Mouse (Mus musculus) liver, adult (tissue): Measurements from ENCODE around the gene Fosb.

ENCODE experiments used
- GATA4 ChIP-seq: IDR thresholded peaks from 2 replicates; pipeline ENCODE4 v1.6.1; 2014; ENCODE audit warnings: mild to moderate bottlenecking, low read length; ENCODE audit not compliant: insufficient replicate concordance

The Fosb gene

GRCm38 (mm10) chr7:19304501-19305412, 5.1 kb downstream of the Fosb start:
- no peak for TF ChIP-seq GATA4

DNA sequence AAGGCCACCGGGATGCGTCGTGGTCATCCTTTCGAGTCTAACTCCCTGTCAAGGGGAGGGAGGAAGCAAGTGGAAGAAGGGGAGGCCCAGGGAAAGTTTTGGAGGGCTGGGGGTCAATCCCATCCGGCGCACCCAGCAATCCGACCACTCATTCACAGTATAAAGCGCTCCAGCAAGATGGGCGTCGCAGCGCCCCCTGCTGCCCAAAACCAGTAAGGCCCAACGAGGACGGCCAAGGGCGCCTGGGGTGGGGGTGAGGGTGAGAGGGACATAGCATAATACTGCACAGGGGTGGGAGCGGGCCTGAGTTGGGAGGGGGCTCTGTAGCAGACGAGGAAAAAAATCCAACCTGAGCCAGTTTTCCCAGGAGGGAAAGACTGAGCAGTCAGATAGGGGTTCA, 6.1 kb downstream of the Fosb start:
- TF ChIP-seq GATA4 = no peak

- no peak for TF ChIP-seq GATA4
Measured at GRCm38 (mm10) chr7:19303046-19303305, 6.9 kb downstream of the Fosb start.

DNA sequence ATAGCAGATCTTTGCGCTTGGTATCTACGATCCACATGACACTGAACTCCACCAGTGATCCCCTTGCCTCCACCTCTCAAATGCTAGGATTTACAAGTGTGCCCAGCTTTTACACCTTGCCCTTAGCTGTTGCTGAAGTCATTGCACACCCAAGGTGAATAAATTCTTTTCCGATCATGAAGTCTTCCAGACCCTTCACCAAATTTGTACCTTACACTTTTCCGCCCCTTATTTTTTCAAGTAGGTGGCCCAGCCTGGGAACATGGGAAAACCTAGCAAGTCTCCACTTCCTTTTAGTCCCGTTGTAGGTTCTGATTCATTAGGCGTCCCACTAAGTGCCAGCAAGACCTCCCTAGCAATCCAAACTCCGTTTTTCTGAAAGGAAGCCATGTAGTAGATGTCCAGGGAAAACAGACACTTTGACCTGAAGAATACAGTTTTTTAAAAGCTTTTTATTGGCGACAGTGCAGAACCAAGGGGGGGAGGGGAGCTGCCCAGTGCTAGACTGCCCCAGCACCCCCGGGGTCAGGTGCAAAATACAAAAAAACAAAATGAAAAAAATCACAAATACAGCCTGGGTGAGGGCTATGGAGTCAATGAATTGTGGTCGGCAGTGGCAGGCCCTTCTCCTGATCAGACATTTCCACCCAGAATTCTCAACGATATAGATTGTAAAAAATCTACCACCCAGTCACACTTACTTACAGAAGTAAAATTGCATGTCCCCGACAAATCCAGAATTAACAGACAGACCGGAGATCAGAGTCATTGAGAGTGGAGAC, 7.4 kb downstream of the Fosb start:
- no peak for TF ChIP-seq GATA4

DNA sequence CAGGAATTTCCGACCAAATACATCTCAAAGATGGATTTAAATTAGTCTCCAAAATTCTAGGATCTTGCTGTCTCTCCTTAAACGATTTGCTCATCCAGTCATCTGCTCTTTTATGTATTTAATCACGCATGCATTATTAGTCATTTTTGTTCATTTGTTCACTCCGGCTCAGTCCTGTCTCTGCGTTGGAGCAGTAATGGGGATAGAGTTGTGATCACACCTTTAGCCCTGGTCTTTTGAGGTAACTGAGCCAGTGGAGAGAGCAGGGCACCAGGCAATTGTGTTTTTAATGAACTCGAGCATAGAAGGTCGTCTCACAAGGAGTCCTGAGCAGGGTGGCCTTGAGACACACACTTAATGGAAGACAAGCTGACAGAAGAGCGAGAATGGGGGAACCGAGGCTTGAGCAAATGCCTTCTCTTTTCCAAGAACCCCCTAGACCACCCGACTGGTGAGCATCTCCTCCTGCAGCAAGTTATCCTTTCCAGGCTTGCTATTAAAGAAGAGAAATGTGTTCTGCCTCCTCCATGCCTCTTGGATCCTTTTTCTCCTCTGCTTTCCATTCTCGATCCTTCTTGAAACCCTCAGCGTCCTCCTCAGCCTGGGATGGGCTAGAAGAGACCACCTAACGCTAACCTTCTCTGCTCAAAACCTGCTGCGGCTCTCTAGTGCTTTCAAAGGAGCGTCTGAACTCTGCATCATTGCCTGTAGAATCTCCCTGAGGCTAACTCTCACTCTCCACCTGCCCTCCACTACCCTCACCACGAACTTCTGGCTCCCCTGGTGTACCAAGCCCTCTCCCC, 8.2 kb downstream of the Fosb start:
- no peak for TF ChIP-seq GATA4

DNA sequence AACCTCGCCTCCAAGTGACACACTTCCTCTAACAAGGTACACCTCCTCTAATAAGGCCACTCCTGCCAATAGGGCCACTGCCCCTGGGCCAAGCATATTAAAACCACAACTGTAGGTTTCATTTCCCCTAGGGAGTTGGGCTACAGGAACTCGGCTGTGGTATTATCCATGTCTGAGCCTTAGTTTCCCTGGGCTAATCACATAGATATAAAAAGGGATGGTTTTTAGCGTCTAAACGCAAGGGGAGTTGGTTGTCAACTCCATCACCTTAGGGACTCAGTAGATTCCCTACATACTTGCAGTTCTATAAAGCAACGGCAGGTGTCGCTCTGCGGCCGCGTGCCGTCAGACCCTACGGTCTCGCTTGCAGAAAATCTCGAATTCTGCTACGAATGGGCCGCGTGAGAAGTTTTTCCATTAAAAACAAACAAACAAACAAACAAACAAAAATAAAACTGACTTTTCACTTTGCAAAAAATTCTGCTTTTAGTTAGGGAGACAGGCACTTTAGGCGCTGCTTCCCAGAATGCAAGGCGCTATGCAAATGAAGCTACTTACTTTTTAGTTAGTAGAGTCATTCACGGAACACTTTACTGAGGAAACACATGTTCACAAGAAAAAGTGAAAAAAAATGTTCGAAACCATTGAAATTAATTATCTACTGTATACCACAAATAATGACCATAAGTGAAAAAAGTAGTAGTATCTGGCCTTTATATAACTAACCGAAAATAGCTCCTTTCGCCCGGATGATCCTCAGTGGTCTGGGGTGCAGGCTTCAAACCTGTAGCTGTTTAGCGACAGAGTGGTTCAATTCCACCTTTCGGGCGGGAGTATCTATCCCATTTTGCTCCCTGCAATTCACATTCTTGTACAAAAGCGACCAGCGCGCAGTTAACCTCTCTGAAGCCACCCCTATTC, 9.1 kb downstream of the Fosb start:
- no peak for TF ChIP-seq GATA4

- TF ChIP-seq GATA4 = no peak
Measured at GRCm38 (mm10) chr7:19299194-19299593, 10.7 kb downstream of the Fosb start.

- TF ChIP-seq GATA4 = no peak
Measured at GRCm38 (mm10) chr7:19297794-19298193, 12.1 kb downstream of the Fosb start.

DNA sequence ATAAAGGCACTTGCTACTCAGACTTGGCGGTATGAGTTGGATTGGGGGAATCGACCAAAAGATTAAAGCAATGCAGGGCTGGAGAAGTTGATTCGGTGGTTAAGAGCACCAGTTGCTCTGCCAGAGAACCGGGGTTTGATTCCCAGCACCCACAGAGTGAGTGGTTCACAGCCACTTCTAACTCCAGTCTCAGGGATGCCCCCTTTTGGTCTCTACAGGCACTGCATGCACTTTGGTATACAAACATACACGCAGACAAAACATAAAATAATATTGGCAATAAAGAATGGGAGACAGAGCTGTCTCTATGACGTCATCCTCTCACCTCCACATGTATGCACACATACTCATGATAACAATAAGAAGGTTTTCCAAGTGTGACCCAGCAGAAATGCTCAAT, 12.8 kb downstream of the Fosb start:
- TF ChIP-seq GATA4 = no peak

DNA sequence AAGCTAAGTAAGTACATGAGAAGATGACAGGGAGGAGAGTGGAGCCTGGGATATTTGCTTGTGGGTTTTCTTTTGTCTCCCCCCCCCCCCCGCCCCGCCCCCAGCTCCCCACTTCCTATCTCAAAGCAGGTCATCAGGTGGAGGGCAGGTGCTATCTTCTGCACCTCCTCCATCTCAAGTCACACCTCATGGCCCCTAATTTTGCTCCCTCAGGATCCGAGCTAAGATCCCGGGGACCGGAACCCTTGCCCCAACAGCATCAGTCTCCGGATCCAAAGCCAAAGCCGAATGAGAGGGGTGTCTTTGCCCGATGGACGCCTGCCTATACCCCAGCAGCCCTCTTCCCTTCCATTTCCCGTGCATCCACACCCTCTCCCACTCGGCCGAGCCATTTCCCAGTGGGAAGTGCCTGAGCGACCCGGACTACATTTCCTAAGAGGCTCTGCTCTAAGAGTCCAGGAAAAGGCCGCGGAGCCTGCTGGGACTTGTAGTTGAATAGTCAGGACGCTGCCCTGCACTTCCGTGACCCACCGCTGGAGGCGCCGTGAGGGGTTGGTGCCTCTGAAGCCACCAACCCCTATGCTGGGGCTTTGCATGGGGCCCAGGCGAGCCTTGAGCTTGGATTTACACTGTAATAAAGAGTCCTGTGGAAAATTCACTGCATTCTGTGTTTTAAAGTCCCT, 14.2 kb downstream of the Fosb start:
- TF ChIP-seq GATA4 = no peak

DNA sequence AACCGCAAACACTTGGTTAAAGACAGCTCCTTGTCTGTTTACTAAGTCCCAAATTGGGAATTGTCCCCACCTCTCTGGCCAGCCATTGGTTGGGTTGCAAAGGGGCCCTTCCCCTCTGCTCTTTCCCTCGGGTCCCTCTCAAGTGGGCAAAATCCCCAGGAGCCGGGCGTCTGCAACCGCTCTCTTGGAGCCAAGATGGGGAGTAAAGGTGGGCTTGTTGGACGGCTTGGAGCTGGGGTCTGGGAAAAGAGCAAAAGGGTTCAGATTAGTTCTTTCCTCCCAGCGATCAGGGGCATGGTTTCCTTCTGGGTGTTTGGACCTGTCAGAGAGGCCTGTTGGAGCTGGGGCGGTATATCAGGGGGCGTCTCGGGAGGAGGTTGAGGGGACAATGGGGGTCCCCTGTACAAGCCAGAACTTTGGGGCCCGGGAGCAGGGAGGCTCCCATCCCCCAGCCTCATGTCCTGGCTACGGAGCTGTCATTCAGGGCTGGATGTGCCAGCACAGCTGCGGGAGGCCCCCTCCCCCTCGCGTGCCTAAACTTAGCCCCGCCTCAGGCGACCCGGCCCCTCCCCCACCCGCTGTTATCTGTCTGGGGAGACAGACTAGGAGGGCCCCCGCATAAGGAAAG, 18.8 kb downstream of the Fosb start:
- TF ChIP-seq GATA4 = no peak

DNA sequence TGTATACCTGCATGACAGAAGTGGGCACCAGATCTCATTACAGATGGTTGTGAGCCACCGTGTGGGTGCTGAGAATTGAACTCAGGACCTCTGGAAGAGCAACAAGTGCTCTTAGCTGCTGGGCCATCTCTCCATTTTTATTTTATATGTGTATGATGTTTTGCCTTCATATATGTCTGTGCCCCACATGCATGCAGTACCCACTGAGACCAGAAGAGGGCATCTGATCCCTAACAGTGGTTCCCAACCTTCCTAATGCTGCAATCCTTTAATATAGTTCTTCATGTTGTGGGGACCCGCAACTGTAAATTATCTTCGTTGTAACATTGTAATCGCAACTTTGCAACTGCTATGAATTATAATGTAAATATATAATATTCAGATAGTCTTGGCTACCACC, 25.1 kb downstream of the Fosb start:
- no peak for TF ChIP-seq GATA4

- no peak for TF ChIP-seq GATA4
Measured at GRCm38 (mm10) chr7:19283406-19283804, 26.4 kb downstream of the Fosb start.

GRCm38 (mm10) chr7:19282791-19283405, 27.0 kb downstream of the Fosb start:
- TF ChIP-seq GATA4 = no peak

- no peak for TF ChIP-seq GATA4
Measured at GRCm38 (mm10) chr7:19282385-19282784, 27.5 kb downstream of the Fosb start, which contains the start of gene Rtn2. Rtn2 (plus strand) TSS chr7:19282624.
